Mouse (Mus musculus) retina, postnatal 1 day (tissue): ENCODE data around the gene Krtap1-5.
"Not testable (repeated sequence)": the region's sequence is repeated elsewhere in the genome, so short reads cannot be mapped to it uniquely, and the experiment has no call there.

ENCODE experiments used
- DNase-seq: peaks from one replicate; pipeline ENCODE4 v3.0.0-alpha.2; 2012

Gene Krtap1-5

DNA sequence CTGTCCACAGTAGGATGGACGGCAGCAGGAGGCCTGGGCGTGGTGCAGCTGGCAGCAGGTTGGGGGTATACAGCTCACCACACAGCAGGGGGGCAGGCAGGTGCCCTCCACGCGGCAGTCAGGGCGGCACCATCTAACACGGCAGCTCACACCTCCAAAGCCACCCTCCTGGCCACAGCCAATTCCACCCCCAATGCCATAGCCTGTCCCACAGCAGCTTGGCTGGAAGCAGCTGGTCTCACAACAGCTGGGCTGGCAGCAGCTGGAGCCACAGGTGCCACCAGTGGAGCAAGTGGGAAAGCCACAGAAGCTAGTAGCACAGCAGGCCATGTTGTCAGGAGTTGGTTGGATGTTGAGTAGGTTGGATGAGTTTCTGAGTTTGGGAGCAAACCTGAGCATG is at the start of gene Krtap1-5:
Gene Krtap1-5 (minus strand): TSS at position 381 of the 400 bp plus-strand sequence.
- DNase-seq: no peak

DNA sequence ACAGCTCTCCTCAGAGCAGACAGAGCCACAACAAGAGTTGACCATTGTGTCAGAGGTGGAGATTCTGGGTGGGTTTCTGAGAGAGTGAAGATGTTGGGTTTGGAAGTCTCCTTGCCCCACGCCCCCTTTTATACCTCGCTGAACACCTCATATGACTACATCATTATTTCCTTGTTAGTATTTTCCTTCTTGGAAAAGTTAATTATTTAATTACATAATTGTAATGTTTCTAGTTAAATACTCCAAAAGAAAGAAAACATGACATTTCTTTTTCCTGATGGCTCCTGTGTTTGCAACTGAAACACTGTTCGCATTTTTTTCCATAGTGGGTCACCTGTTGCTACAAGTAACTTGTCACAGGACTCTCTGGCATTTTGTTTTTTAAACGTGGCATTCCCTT is 47.3 kb upstream of the Krtap1-5 start, which contains the start of gene Krtap4-1:
Gene Krtap4-1 (minus strand): TSS at position 101 of the 400 bp plus-strand sequence.
- no peak for DNase-seq

DNA sequence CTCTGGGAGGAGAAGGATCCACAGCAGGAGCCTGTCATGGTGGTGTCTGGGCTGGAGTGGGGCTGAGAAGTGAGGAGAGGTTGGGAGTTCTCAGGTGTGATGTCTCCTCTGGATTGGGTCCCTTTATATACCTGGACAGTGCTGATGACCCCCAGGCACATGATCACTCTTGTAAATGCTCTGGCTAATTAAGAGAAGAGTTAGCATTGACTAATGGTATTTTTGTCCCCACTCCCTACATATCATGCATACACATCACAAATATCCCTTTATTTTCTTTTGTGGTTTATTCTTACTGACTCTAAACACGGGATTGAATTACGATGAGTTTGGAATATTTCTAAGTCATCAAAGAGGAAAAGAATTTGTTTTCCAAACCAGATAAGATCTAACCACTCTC is 39.5 kb upstream of the Krtap1-5 start, which contains the start of gene Gm11562:
Gene Gm11562 (minus strand): TSS at position 101 of the 400 bp plus-strand sequence.
- DNase-seq: no peak

DNA sequence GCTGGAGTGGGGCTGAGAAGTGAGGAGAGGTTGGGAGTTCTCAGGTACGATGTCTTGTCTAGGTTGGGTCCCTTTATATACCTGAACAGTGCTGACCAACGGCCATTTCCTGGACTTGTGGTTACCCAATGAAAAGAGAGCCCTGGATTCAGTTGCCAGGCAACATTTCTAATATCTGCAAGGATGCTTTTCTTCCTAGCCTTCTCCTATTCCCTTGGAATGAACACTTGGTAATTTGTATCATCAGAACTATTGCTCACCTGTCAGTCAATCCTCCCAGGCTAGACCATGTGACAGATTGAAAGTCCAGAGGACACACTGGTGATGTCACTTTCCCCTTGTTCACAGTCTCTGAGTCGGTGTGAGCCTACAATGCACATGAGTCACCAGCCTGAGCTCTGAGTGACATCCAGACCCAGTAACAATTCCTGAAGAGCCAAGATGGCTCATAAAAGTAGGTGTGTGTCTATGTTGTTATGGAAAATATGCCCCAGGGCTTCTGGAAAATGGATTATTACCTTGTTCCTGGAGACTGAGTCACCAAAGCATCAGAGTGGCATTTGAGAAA is 34.1 kb upstream of the Krtap1-5 start, which contains the start of gene Krtap2-4:
Gene Krtap2-4 (minus strand): TSS at position 51 of the 568 bp plus-strand sequence.
- no peak for DNase-seq

DNA sequence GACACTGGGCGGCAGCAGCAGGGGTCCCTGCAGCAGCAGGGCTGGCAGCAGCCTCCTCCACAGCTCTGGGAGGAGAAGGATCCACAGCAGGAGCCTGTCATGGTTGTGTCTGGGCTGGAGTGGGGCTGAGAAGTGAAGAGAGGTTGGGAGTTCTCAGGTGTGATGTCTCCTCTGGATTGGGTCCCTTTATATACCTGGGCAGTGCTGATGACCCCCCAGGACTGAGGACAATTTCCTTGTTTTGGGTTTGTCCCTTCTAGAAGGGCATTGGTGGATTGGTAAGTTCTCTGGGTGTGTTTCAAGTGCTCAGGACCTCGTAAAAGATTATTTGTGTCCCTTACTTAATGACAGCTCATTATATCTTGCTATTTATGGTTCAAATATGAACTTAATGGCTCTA is 29.3 kb upstream of the Krtap1-5 start, which contains the start of gene Gm11937:
Gene Gm11937 (minus strand): TSS at position 101 of the 400 bp plus-strand sequence.
- DNase-seq: not testable (repeated sequence)

DNA sequence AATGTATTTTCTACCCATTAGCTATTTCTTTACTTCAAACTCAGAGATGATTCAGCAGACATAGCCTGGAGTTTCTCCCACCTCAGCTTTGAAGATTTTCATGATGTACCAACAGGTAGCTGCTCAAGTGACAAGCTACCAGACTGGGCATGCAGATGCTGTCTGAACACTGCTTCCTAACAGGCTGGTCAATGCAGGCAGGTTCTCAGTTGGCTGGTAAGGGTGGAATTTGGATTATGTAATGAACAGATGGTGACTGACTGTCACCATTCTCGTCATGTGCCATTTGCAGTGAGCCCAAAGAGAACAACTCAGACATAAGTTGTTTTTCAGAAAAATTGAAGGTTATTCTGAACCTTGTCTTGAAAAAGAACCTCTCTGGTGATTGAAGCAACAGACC is 28.3 kb upstream of the Krtap1-5 start:
- no peak for DNase-seq

DNA sequence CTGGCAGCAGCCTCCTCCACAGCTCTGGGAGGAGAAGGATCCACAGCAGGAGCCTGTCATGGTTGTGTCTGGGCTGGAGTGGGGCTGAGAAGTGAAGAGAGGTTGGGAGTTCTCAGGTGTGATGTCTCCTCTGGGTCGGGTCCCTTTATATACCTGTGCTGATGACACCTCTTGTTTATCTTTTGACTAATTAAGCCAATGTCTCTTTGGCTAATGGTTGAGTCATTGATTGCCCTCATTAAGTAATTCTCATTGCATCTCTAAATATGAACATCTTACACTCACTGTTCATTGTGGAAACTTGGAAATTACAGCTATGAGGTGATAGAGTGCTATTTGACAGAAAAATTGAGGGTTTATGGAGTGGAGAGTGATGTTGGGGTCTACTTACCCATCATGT is 22.4 kb upstream of the Krtap1-5 start, which contains the start of gene Gm11938:
Gene Gm11938 (minus strand): TSS at position 101 of the 400 bp plus-strand sequence.
- DNase-seq: not testable (repeated sequence)

DNA sequence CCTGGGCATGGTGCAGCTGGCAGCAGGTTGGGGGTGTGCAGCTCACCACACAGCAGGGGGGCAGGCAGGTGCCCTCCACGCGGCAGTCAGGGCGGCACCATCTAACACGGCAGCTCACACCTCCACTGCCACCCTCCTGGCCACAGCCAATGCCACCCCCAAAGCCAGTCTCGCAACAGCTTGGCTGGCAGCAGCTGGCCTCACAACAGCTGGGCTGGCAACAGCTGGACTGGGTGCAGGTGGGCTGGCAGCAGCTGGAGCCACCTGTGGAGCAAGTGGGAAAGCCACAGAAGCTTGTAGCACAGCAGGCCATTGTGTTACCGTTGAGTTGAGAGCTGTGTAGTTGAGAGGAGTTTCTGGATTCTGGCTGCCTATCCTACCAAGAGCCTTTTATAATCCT is 16.9 kb upstream of the Krtap1-5 start, which contains the start of gene Krtap9-3:
Gene Krtap9-3 (minus strand): TSS at position 364 of the 400 bp plus-strand sequence.
- DNase-seq: not testable (repeated sequence)

DNA sequence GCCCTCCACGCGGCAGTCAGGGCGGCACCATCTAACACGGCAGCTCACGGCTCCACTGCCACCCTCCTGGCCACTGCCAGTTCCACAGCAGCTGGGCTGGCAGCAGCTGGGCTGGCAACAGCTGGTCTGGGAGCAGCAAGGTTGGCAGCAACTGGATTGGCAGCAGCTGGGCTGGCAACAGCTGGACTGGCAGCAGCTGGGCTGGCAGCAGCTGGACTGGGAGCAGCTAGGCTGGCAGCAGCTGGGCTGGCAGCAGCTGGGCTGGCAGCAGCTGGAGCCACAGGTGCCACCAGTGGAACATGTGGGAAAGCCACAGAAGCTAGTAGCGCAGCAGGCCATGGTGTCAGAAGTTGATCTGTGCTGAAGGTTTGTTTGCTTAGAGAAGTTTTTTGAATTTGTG is 10.2 kb upstream of the Krtap1-5 start, which contains the start of gene Krtap1-3:
Gene Krtap1-3 (minus strand): TSS at position 359 of the 400 bp plus-strand sequence.
- no peak for DNase-seq

DNA sequence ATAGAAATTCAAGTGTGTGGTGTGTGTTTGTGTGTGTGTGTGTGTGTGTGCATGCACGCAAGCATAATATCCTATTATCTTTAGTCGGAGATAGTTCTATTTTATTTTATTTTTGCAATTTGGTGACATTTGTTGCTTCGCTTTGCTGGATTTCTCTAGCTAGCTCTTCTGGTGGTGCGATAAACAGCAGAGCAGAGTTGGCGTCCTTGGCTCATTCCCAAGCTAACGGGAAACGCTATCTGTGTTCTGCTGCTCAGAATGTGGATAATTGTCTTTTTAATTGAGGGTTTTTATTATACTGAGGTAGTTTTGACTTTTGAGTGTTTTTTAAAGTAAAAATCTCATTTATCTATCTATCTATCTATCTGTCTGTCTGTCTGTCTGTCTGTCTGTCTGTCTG is 4.3 kb upstream of the Krtap1-5 start:
- no peak for DNase-seq

DNA sequence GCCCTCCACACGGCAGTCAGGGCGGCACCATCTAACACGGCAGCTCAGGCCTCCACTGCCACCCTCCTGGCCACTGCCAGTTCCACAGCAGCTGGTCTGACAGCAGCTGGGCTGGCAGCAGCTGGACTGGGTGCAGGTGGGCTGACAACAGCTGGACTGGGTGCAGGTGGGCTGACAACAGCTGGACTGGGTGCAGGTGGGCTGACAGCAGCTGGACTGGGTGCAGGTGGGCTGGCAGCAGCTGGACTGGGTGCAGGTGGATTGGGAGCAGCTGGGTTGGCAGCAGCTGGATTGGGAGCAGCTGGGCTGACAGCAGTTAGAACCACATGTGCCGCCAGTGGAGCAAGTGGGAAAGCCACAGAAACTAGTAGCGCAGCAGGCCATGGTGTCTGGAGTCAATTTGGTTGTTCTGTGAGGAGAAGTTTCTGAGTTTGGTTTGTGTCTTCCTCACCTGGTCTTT is 2.5 kb upstream of the Krtap1-5 start, which contains the start of gene Krtap1-4:
Gene Krtap1-4 (minus strand): TSS at position 410 of the 460 bp plus-strand sequence.
- no peak for DNase-seq

DNA sequence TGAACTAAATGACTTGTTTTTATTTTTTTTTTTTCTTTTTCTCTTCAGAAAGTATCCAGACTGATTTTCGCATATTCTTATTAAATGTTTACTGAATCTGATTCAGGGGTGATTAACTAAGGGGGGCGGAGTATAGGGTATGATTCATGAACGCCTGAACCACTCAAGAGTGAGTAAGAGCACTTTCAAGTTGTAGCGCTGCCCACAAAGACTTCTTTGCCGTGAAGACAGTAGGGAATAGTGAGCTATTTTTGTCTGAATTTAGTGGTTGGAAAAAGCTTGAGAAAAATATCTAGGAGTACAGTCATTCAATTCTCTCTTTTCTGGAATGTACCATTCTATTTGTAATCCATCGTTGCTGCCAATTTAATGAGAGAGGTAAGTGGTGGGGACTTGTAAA is 748 bp upstream of the Krtap1-5 start:
- no peak for DNase-seq

DNA sequence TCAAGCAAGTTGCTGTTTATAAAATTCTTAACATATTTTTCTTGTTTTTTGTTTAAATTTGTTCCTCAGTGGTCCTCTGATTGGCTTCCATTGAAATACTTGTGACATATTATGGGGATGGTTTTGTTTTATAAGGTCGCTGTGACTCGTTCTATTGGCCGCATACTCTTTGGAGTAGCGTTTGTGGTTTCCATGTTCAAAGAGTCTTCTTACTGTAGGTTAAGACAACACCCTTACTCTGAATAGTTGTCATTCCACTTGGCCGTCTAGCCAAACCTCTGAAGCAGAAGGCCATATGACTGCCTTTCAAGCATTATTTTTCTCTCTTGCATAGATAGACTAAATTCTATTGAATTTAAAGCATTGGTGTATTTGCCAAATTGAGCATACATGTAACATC is 235 bp upstream of the Krtap1-5 start:
- no peak for DNase-seq

DNA sequence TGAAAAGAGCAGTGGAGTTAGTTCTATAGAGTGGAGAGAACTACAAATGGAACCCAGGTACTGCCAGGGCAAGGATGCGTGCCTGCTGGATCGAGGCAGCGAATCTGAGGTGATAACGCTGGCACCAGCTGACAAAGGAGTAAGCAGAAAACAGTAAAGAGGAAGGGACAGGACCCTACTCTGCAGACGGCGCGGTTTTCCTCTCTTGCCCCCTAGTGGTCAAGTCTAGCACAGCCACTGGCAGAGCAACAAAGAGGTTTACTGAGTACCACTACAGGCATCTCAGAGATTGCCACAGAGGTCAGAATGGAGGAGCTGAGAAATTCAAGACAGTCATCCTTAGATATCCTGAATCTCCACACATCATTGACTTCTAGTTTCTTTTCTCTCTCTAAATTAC is 6.7 kb downstream of the Krtap1-5 start:
- DNase-seq: peak; percentile 85

DNA sequence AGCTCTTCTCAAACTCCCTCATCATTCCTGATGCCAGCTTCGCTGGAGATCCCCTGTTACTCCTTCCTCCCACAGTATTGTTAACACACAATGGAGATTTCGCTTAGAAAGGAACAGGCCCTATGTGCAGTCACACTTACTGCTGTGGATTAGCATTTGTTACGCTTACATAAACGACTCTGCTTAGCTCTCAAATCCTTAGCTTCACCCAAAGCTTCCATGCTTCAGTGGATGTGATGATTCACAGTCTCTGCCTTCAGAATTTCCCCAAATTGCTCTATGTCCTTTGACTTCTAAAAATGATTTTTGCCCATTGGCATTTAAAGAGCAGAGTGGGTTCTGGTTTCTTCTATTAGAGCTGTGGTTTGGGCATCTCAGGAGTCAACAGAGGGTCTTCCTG is 7.7 kb downstream of the Krtap1-5 start:
- DNase-seq: no peak

DNA sequence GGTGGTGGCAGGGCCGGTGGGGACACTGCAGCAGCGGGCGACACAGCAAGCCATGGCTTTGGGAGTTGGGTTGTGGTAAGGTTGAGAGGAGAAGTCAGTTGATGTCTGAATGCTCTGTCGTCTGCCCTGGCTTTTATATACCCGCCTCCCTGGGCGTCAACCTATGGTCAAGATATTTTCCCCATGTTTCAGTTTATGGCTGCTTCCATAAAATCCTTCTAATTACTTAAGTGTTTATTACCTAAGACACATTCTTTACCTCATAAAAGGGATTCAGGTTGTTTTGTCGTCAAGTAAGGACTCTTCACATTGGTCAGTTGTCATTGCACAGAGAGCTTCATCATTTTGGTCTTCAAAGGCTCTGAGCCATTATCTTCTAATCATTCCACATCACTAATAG is 14.3 kb downstream of the Krtap1-5 start, which contains the start of gene Krtap3-1:
Gene Krtap3-1 (minus strand): TSS at position 101 of the 400 bp plus-strand sequence.
- DNase-seq: no peak

DNA sequence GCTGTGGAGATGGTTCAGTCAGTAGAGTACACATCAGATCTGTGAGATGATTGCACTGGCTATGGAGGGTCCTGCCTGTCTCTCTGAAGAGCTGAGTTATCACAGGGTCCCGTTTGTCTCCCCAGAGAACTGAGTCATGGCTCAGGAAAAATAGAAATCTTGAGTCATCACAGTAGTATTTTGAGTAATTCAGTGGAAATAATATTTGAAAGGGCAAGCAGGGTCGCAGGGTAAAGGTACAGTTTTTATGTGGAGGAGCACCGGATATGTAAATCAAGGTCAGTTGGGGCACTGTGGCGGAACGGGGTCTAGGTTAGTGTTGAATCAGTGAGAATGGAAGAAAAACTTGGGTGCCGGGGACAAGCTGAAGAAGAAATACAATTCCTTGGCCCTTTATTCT is 18.2 kb downstream of the Krtap1-5 start:
- DNase-seq: no peak

DNA sequence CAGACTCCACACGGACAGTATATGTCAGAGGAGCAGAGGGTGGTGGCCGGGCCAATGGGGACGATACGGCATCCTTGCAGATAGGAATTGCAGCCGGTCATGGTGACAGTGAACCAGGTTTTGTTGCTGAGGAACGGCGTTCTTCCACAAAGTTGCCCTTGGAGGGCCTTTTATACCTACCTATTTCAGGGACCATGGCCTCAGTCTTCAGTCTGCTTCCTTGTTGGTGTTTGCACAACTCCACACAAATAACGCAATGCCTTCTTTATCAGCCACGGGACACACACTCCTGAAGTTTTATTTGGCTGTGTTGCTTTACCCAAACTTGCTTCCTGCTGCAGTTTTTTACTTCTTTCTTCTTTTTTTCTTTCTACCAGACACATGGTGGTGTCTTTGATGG is 21.4 kb downstream of the Krtap1-5 start, which contains the start of gene Gm11939:
Gene Gm11939 (minus strand): TSS at position 101 of the 400 bp plus-strand sequence.
- DNase-seq: no peak

DNA sequence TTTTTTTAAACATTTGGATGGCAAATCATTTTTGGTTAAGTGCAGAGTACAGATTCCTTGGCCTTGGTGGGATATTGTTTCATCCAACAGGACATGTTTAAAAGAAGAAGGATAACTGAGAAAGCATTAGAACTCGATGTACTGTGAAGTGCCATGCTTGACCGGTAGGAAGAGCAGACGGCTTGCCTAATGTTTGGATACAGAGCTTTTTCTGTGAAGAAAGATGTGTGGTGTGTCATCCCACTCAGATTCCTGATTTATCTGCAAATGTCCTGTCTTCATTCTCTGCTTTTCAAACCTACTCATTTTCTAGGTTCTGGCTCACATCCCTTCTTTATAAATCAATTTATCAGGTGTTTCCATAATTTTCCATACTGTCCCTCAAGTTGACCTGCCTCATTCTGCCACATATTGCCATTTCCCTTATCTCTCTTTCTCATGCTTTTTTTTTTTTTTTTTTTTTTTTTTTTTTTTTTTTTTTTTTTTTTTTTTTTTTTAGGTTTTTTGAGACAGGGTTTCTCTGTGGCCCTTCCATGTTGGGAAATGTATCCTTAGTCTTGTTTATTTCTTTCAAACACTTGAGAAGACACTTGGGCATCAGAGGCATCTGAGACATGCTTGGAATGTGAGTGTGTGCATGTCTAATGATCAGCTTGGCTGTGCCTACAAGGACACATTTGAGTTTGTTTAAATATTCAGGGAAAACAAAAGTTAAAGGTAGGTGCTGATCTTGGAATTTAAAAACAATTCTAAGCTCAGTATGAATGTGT is 22.7 kb downstream of the Krtap1-5 start:
- no peak for DNase-seq

DNA sequence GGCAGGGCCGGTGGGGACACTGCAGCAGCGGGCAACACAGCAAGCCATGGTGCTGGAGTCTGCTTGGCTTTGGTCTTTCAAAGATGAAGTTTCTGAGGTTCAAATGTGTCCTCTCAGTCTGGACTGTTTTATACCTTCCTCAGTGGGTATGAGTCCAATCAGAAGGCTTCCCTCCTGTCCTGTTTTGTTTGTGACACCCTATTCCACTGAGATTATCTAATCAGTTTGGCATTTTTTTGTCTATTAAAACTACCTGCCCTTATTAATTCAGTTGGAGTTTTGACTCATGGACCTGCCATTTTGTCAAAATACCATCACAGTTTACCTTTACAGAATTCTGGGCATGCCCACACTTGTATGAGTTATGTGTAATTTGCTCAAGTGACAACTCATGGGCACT is 24.1 kb downstream of the Krtap1-5 start, which contains the start of gene Krtap3-2:
Gene Krtap3-2 (minus strand): TSS at position 101 of the 400 bp plus-strand sequence.
- DNase-seq: no peak

DNA sequence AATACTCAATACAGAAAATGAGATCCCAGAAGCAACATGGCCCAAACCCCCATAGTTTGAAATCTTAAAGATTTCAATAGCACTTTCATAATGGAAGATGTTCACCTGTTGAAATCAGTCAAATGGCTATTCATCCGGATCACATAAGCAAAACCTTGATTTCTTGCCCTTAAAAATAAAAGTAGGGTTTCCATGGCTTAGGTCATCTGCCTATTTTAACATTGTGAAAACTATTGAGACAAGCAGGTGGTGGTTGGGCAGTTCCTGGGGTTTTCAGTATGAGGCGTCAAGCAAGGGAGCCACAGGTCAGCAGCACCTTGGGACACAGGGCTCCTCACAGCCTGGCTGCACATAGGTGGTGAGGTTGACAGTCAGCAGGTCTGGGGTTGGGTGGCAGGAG is 24.6 kb downstream of the Krtap1-5 start:
- no peak for DNase-seq

DNA sequence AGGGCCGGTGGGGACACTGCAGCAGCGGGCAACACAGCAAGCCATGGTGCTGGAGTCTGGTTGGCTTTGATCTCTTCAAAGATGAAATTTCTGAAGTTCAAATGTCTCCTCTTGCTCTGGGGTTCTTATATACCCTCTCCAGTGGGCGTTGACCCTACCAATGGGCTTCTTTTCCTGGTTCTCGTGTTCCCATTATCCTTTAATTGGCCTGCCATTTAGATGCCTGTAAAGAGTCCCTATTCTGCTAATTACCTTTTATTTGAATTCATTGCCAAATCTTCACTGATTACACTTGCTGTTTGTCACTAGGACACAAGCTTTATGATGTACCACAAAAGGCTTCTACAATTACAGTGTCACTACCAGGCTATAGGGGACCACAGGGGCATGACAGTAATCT is 30.1 kb downstream of the Krtap1-5 start, which contains the start of gene Krtap3-3:
Gene Krtap3-3 (minus strand): TSS at position 101 of the 400 bp plus-strand sequence.
- no peak for DNase-seq

DNA sequence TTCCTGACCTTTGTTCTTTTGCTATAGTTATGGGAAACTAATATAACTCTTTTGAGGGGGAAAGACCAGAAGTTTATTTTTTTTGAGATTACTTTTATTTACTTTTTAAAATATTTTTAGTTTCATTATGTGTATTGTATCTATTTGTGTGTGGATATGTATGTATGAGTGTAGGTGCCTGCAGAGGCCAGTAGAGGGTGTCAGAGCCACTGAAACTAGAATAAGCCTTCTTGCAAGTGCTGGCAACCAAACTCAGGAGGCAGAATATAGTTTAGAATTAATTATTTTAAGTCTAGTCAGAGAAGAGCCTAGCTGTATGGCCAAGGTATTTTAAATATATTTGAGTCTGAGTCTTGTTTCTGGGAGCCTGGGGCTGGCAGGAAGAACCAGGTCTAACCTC is 32.9 kb downstream of the Krtap1-5 start:
- no peak for DNase-seq
